Mouse (Mus musculus): ENCODE measurements around the gene Ptpn4. TPM values are rescaled to one million over a fixed set of nuclear protein-coding genes. Genes with fewer than 3 reads are reported as not detected.

Gene Ptpn4
- 10 to 100 TPM; 18.7 to 24.6 TPM for polyA plus RNA-seq (2017; shearing (Covaris generic))

GRCm38 (mm10) chr1:119837035-119837751 lies at the start of gene Ptpn4:
Gene Ptpn4 (minus strand): TSS chr1:119837613.

DNA sequence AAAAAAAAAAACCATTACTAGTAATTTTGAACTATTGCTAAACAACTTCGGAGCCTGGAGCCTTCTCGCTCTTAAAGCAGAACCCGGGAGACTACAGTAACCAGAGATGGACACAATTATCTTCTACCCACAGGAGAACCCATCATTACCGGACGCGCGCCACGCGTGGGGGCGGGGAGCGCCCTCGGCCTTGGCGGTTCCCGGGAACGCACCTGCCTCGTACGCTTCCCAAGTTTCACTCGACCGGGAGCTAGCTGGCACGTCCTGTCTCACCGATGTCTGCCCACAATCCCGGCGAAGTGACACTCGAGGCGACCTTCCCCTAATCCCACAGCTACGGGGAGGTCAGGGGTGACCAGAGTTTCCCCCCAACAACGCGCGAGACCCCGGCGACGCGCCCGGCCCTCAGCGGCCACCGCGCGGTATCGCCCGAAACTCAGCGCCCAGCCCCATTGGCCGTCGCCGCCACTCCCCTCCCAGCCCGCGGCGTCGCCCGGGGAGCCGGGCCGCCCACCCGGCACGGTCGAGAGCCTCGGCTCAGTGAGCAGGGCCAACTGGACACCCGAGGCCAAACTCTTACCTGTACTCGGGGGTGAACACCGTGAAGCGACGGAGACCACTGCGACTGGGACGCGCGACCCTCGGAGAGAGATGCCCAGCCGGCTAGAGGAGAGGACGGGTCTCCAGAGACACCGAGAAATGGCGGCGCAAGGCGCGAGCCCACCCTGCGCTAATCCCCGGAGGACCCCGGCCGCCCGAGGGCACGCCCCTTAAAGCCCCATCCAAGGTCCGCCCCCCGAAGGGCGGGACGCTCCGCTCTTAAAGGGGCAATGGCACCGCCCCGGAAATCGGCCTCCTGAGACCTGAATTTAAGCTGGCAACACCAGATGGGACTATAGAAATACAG lies 189.0 kb downstream of the Ptpn4 start, which contains the start of gene Epb41l5:
Gene Epb41l5 (minus strand): TSS at position 796 of the 907 bp plus-strand sequence.

Other genes with a start within 250 kb of the Ptpn4 start
- gene Epb41l5, start 188.6 kb downstream of the Ptpn4 start, polyA plus RNA-seq (2017; shearing (Covaris generic)): 1 to 10 TPM; 1.7 to 5.1 TPM
- 1 to 10 TPM; 6.7 to 6.8 TPM for gene Tmem177, start 75.6 kb upstream of the Ptpn4 start, polyA plus RNA-seq (2017; shearing (Covaris generic))
- not detected for gene Cfap221, start 159.6 kb upstream of the Ptpn4 start, polyA plus RNA-seq (2017; shearing (Covaris generic))
- gene Sctr, start 169.3 kb upstream of the Ptpn4 start, polyA plus RNA-seq (2017; shearing (Covaris generic)): under 1 TPM in 1 of 2 experiments, not detected in 1; 0.71 TPM
- 10 to 100 TPM in 1 of 2 experiments, 1 to 10 TPM in 1; 1.2 to 10.9 TPM for gene Tmem37, start 236.5 kb upstream of the Ptpn4 start, polyA plus RNA-seq (2017; shearing (Covaris generic))

All from inflammation-experienced regulatory T-cells (primary cell).